Mouse (Mus musculus) kidney, embryonic 15.5 days (tissue): ENCODE measurements at regions not wholly inside any gene's neighbourhood (a gene's known extent, or its start where the extent isn't known, plus 50 kb on each side); places are given as distances from the start of the nearest gene placed in this dataset.
"Not testable (repeated sequence)": the region's sequence is repeated elsewhere in the genome, so short reads cannot be mapped to it uniquely, and the experiment has no call there.

Experiments
- ATAC-seq: fragments of 200-750 bp; cut with Nextera tagmentation; replicated peaks from 2 replicates; pipeline ENCODE4 v1.8.0; 2017; ENCODE audit warnings: moderate TSS enrichment; ENCODE audit not compliant: low FRiP score
- H3K27ac ChIP-seq: fragments of 300-500 bp; sonication (generic); 2 replicates; pipeline ENCODE4 v1.5.1; 2015; ENCODE audit warnings: mild to moderate bottlenecking, inconsistent platforms
- H3K27me3 ChIP-seq: fragments of 300-500 bp; sonication (generic); 2 replicates; pipeline ENCODE4 v1.6.1; 2015; ENCODE audit warnings: inconsistent platforms
- H3K36me3 ChIP-seq: fragments of 300-500 bp; sonication (generic); 2 replicates; pipeline ENCODE4 v1.6.1; 2015; ENCODE audit warnings: inconsistent platforms
- H3K4me1 ChIP-seq: fragments of 300-500 bp; sonication (generic); 2 replicates; pipeline ENCODE4 v1.6.1; 2015; ENCODE audit warnings: inconsistent platforms
- H3K4me2 ChIP-seq: fragments of 300-500 bp; sonication (generic); 2 replicates; pipeline ENCODE4 v1.6.1; 2015; ENCODE audit warnings: moderate library complexity, mild to moderate bottlenecking, inconsistent platforms
- H3K4me3 ChIP-seq: fragments of 300-500 bp; sonication (generic); replicated peaks from 2 replicates; pipeline ENCODE4 v1.5.1; 2015; ENCODE audit warnings: mild to moderate bottlenecking, inconsistent platforms
- H3K9ac ChIP-seq: fragments of 300-500 bp; sonication (generic); 2 replicates; pipeline ENCODE4 v1.6.1; 2015; ENCODE audit warnings: mild to moderate bottlenecking, inconsistent platforms
- H3K9me3 ChIP-seq: fragments of 300-500 bp; sonication (generic); replicated peaks from 2 replicates; pipeline ENCODE4 v1.6.1; 2016; ENCODE audit warnings: inconsistent platforms
- WGBS: fragments of 180-500 bp; shearing (Covaris S2); methylation state at CpG from one replicate; pipeline ENCODE4 v1.1.7; 2015; ENCODE audit warnings: mixed read lengths; 5-methylcytosine and 5-hydroxymethylcytosine counted together

DNA sequence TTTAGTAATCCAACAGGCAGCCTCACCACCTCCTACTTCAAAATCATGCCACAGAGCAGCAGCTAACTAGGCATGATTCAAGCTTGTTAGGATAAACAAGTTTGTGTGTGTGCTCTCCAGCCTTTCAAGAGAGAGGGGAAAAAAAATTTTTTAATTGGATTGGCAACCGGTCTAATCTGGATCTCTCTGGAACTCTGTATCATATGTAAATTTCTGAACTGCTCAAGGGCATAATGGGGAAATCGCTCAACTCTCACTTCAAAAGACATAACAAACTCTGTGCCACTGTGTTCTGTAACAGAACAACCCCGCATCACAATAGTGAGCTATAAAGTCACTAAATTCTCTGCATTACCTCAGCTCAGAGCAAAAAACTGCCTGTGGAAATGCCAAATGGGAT is 147.9 kb upstream of the Krtap11-1 start:
- Histone ChIP-seq H3K9ac (no peak overlapping the region), H3K4me3 (no peak overlapping the region), H3K9me3 (0 out of 2 replicates have a peak, but pooled peaks cover 3% of the 10 kb centered on the region), H3K27me3 (no peaks in the 10 kb centered on the region), H3K36me3 (no peaks in the 10 kb centered on the region), H3K4me1 (no peaks in the 10 kb centered on the region), H3K27ac (no peak overlapping the region), H3K4me2 (no peak overlapping the region)
- no peak for ATAC-seq
- 67% methylated on average over 3 of the region's 3 CpGs for WGBS

DNA sequence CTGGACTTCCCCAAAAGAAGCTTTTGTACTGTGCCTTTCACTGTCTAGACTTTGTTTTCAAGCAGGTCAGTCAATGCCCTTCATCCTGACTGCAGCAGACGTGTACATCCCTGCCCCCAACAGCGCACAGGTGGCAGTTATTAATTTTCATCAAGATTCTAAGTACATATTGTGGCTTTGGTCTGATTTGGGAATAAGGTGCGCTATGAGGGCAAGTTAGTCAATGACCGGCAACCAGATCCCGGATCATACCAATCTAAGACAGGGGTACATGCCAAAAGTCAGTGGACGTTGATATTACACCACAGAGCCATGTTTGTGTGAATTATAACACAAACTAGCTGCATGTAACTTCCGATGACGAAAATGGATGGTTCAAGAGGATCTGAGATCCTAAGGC is 144.7 kb upstream of the Krtap11-1 start:
- not testable (repeated sequence) for H3K4me3 ChIP-seq, ATAC-seq
- WGBS: 94% methylated on average over 8 of the region's 8 CpGs

DNA sequence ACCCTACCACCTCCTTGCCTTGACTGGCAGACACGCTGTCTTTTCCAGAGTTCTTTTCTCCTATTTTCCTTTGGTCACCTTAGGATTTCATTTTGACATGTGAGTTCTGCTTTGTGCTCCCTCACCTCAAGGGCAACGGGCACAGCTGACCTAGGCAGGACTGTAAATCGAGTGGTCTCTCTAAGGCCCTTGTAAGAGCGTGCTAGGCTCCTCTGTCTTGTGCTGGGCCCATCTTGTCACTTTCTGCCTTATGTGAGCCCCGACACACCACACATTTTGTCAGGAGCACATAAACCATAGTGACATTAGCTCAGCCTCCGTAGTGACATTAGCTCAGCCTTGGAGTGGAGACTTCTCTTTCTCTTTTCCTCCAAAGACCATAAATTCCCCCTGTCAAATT is 133.3 kb upstream of the Krtap11-1 start:
- H3K27me3 ChIP-seq: no peaks in the 10 kb centered on the region
- H3K36me3 ChIP-seq: no peaks in the 10 kb centered on the region
- 0 out of 2 replicates have a peak, but pooled peaks cover 5% of the 10 kb centered on the region for H3K4me1 ChIP-seq
- H3K4me2 ChIP-seq: no peak overlapping the region
- no peak for ATAC-seq
- WGBS: 37% methylated on average over 6 of the region's 6 CpGs
- no peak overlapping the region for H3K4me3 ChIP-seq
- no peaks in the 10 kb centered on the region for H3K9me3 ChIP-seq
- no peak overlapping the region for H3K27ac ChIP-seq
- no peak overlapping the region for H3K9ac ChIP-seq

More for the DNA sequence above, 144.7 kb upstream of the Krtap11-1 start:
- not testable (repeated sequence) for H3K36me3 ChIP-seq, H3K4me1 ChIP-seq, H3K9me3 ChIP-seq, H3K4me2 ChIP-seq, H3K27ac ChIP-seq, H3K27me3 ChIP-seq, H3K9ac ChIP-seq

DNA sequence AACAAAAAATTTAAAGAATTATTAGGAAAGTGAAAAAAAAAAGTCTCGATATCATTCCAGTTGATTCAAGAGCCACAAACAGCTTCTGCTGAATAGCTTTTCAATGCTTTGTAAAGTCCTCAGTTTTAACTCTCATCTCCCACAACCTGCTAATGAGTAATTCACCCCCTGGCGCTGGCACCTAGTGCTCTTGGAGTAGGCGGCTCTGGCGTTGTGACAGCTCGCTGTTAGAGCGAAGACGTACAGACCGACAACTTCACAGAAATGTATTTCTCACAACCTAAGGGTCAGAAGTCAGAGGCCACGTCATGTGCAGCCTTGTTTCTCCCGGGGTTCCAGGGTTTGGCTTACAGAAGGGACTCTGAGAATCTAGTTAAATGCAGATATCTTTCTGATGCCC is 132.2 kb upstream of the Krtap11-1 start:
- Histone ChIP-seq H3K9me3 (no peaks in the 10 kb centered on the region), H3K4me3 (no peak overlapping the region), H3K4me2 (no peak overlapping the region), H3K9ac (no peak overlapping the region), H3K4me1 (peaks cover 10% of the 10 kb centered on the region; the same call in 1 of the 2 replicates), H3K27me3 (no peaks in the 10 kb centered on the region), H3K36me3 (no peaks in the 10 kb centered on the region), H3K27ac (no peak overlapping the region)
- 70% methylated on average over 10 of the region's 10 CpGs for WGBS
- no peak for ATAC-seq

DNA sequence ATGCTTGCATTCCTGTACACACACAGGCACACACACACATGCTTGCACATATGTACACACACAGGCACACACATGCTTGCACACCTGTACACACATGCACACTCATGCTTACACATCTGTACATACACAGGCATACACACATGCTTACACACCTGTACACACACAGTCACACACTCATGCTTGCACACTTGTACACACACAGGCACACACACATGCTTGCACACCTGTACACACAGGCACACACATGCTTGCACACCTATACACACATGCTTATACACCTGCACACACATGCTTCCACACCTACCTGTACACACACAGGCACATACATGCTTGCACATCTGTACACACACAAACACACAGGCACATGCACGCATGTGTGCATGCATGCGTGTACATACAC is 131.4 kb upstream of the Krtap11-1 start:
- Histone ChIP-seq H3K36me3 (no peaks in the 10 kb centered on the region), H3K27me3 (no peaks in the 10 kb centered on the region), H3K4me3 (no peak overlapping the region), H3K4me1 (peaks cover 10% of the 10 kb centered on the region; the same call in 1 of the 2 replicates), H3K27ac (no peak overlapping the region), H3K9me3 (no peaks in the 10 kb centered on the region), H3K9ac (no peak overlapping the region), H3K4me2 (no peak overlapping the region)
- no peak for ATAC-seq
- 94% methylated on average over 2 of the region's 2 CpGs for WGBS

DNA sequence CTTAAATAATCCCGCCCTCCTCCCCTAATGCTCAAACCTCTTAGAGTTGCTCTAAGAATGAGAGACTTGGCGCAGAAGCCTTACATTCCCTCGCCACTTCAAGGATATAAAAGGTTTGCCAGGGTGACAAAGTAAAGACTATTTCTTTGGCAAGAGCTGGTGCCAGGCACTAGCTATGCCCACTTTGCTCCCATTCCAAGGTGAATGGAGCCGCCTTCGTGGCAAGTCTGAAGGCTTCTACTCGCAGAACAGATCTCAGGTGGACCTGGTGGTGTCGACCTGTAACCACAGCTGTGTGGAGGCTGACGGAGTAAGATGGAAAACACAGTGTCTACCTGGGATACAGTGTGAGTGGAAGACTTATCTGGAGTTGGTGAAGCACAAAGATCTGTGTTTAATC is 130.8 kb upstream of the Krtap11-1 start:
- H3K27me3 ChIP-seq: no peaks in the 10 kb centered on the region
- no peaks in the 10 kb centered on the region for H3K36me3 ChIP-seq
- ATAC-seq: no peak
- no peak overlapping the region for H3K4me2 ChIP-seq
- H3K4me3 ChIP-seq: no peak overlapping the region
- H3K27ac ChIP-seq: no peak overlapping the region
- no peak overlapping the region for H3K9ac ChIP-seq
- no peaks in the 10 kb centered on the region for H3K9me3 ChIP-seq
- H3K4me1 ChIP-seq: peaks cover 10% of the 10 kb centered on the region; the same call in 1 of the 2 replicates
- WGBS: 89% methylated on average over 8 of the region's 8 CpGs

DNA sequence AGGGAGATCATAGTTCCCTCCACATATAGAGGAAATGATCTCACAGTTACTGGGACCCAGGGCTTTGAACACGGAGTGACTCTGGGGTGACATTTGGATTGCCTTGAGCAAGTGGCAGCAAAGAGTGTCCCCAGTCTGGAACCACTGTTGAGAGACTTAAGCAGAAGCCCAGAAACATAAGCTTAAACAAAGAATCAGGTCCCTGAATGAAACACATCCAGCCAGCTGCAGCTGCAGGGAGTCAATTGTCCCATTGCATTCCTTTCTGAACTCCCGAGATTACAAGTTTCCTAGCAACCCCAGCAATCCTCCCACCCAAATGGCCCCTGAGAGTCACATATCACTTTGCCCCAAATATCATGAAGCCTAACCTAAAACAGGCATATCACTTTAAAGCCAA is 128.7 kb upstream of the Krtap11-1 start:
- no peaks in the 10 kb centered on the region for H3K36me3 ChIP-seq
- WGBS: 3% methylated on average over 2 of the region's 2 CpGs
- no peaks in the 10 kb centered on the region for H3K27me3 ChIP-seq
- H3K9ac ChIP-seq: no peak overlapping the region
- no peaks in the 10 kb centered on the region for H3K9me3 ChIP-seq
- peak overlapping the region; percentile 39; the same call in 1 of the 2 replicates for H3K27ac ChIP-seq
- no peak overlapping the region for H3K4me2 ChIP-seq
- ATAC-seq: peak; percentile 63; the same call in 1 of the 2 replicates
- H3K4me1 ChIP-seq: peaks cover 16% of the 10 kb centered on the region
- H3K4me3 ChIP-seq: no peak overlapping the region

DNA sequence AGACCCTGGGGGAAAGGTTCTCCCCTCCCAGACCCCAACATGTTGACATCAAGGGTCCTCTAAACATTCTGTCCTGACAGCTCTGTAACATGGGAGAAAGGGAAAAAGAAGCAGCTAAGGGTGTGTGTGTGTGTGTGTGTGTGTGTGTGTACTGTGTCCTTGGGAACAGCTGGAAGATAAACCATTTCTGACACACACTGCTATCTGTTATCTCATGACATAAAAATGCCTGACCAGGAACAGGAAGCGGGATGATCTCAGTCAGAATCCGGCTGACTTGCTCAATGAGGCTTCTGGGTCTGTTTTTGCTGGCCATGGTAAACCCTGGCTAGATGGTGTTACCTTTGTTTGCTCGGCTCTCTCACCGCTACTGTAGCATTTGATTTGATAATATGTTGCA is 124.8 kb upstream of the Krtap11-1 start:
- H3K4me2 ChIP-seq: no peak overlapping the region
- peaks cover 16% of the 10 kb centered on the region for H3K4me1 ChIP-seq
- H3K36me3 ChIP-seq: no peaks in the 10 kb centered on the region
- no peak overlapping the region for H3K4me3 ChIP-seq
- 31% methylated on average over 4 of the region's 4 CpGs for WGBS
- peak; percentile 57 for ATAC-seq
- H3K27ac ChIP-seq: no peak overlapping the region
- no peaks in the 10 kb centered on the region for H3K27me3 ChIP-seq
- H3K9ac ChIP-seq: no peak overlapping the region
- H3K9me3 ChIP-seq: no peaks in the 10 kb centered on the region

DNA sequence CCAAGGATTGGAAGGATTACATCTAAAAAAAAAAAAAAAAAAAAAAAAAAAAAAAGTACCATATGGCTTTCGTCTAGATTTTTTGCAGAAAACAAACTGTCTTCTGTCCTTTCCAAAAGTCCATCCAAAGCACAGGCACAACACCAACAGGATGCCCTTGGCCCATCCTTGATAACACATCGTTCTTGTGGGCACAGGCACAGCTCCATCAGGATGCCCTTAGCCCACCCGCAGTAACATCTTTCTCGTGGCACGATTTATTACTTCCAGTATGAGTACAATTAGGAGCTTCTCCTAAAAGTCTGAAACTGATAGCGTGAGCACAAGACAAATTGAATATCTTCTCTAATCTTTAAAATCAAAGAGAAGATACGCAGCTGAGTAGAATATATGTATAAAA is 124.4 kb upstream of the Krtap11-1 start:
- Histone ChIP-seq H3K27ac (no peak overlapping the region), H3K4me1 (peaks cover 16% of the 10 kb centered on the region), H3K27me3 (no peaks in the 10 kb centered on the region), H3K4me2 (no peak overlapping the region), H3K4me3 (no peak overlapping the region), H3K9ac (no peak overlapping the region), H3K9me3 (no peaks in the 10 kb centered on the region), H3K36me3 (no peaks in the 10 kb centered on the region)
- no peak for ATAC-seq
- 27% methylated on average over 7 of the region's 7 CpGs for WGBS

DNA sequence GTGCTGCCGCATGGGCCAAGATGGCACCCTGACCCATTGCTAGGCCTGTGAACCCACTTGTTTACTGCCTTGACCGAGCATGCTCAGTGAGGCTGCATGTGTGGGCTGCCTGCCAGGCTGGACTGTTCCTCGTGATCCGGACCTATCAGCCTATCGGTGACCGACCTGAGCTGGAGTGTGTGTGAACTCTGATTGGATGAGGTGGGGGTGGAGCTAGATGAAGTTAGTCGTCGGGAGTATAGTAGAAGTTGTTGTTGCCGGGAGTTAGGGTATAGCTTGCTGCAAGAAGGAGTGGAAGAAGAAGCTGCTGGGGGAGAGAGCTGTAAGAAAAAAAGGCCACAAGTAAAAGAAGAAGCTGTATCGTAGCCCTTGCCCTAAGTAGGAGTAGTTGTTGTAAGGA is 122.3 kb upstream of the Krtap11-1 start:
- ATAC-seq: no peak
- no peaks in the 10 kb centered on the region for H3K9me3 ChIP-seq
- H3K4me1 ChIP-seq: peaks cover 6% of the 10 kb centered on the region; the same call in 1 of the 2 replicates
- no peaks in the 10 kb centered on the region for H3K27me3 ChIP-seq
- no peak overlapping the region for H3K9ac ChIP-seq
- H3K4me3 ChIP-seq: no peak overlapping the region
- H3K27ac ChIP-seq: no peak overlapping the region
- H3K36me3 ChIP-seq: no peaks in the 10 kb centered on the region
- no peak overlapping the region for H3K4me2 ChIP-seq
- 85% methylated on average over 10 of the region's 10 CpGs for WGBS

DNA sequence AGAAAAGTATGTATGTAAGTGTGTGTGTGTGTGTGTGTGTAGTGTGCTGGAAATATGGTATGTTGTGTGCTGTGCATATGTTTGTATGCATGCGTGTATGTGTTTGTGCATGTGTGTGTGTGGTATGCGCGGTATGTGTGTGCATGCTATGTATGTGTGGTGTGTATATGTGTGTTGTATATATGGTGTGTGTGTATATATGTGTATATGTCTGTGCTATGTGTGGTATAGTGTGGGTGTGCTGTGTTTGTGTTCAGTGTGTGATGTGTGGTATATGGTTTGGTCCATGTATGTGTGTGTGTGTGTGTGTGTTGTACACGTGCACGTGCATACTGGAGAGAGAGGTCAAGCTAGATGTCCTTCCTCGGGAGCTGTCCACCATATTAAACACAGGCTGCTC is 108.5 kb upstream of the Krtap11-1 start:
- Histone ChIP-seq H3K27ac (no peak overlapping the region), H3K9me3 (no peaks in the 10 kb centered on the region), H3K27me3 (no peaks in the 10 kb centered on the region), H3K4me1 (no peaks in the 10 kb centered on the region), H3K9ac (no peak overlapping the region), H3K4me2 (no peak overlapping the region), H3K36me3 (no peaks in the 10 kb centered on the region), H3K4me3 (no peak overlapping the region)
- WGBS: 92% methylated on average over 6 of the region's 6 CpGs
- no peak for ATAC-seq

DNA sequence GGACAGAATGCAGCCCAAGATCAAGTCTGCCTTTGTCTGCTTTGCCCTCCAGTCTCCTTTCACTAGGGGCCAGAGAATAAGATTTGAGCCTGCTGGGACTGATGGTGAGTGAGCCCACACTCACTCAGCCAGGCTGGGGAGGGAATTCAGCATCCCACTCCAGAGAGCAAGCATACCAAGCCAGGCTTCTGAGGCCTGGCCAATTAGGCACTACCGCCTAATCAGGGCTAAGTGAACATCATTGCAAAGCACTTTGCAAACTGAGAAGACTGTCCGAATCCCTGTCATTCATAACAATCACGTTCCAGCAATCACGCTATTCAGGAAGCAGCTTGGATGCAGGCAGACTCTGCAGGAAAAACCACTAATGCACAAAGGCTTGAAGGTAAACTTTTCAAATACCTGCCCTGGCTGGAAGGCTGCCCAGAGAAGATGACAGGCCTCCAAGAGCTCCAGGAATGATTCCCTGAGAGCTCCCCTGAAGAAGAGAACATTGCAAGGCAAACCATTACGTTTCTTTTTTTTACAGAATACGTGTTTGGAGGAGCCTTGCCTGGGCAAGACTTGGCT is 107.5 kb upstream of the Krtap11-1 start:
- Histone ChIP-seq H3K36me3 (no peaks in the 10 kb centered on the region), H3K9me3 (no peaks in the 10 kb centered on the region), H3K9ac (no peak overlapping the region), H3K4me1 (no peaks in the 10 kb centered on the region), H3K27ac (no peak overlapping the region), H3K27me3 (no peaks in the 10 kb centered on the region), H3K4me2 (no peak overlapping the region), H3K4me3 (no peak overlapping the region)
- ATAC-seq: no peak
- WGBS: 87% methylated on average over 6 of the region's 6 CpGs
